Mouse (Mus musculus) embryonic facial prominence, embryonic 12.5 days (tissue): ENCODE data around the gene Ncaph. TPM values are rescaled to one million over a fixed set of nuclear protein-coding genes. Genes with fewer than 3 reads are reported as not detected.
A peak's percentile ranks its signal among the peaks of the same experiment; 100 is the strongest.
"Not testable (repeated sequence)": the region's sequence is repeated elsewhere in the genome, so short reads cannot be mapped to it uniquely, and the experiment has no call there.

Source experiments
- ATAC-seq: fragments of 200-750 bp; cut with Nextera tagmentation; 2 replicates; pipeline ENCODE4 v1.8.0; 2017; ENCODE audit not compliant: insufficient number of reproducible peaks, insufficient read depth, low FRiP score, low TSS enrichment
- H3K27ac ChIP-seq: fragments of 300-500 bp; sonication (generic); 2 replicates; pipeline ENCODE4 v1.5.1; 2016; ENCODE audit warnings: mild to moderate bottlenecking
- H3K27me3 ChIP-seq: fragments of 300-500 bp; sonication (generic); 2 replicates; pipeline ENCODE4 v1.6.1; 2016; ENCODE audit warnings: mild to moderate bottlenecking, moderate library complexity
- H3K36me3 ChIP-seq: fragments of 300-500 bp; sonication (generic); 2 replicates; pipeline ENCODE4 v1.6.1; 2016; ENCODE audit warnings: mild to moderate bottlenecking
- H3K4me1 ChIP-seq: fragments of 300-500 bp; sonication (generic); 2 replicates; pipeline ENCODE4 v1.6.1; 2016
- H3K4me2 ChIP-seq: fragments of 300-500 bp; sonication (generic); replicated peaks from 2 replicates; pipeline ENCODE4 v1.6.1; 2016; ENCODE audit warnings: mild to moderate bottlenecking, moderate library complexity
- H3K4me3 ChIP-seq: fragments of 300-500 bp; sonication (generic); 2 replicates; pipeline ENCODE4 v1.5.1; 2016; ENCODE audit warnings: mild to moderate bottlenecking
- H3K9ac ChIP-seq: fragments of 300-500 bp; sonication (generic); 2 replicates; pipeline ENCODE4 v1.6.1; 2016; ENCODE audit warnings: mild to moderate bottlenecking, moderate library complexity
- H3K9me3 ChIP-seq: fragments of 300-500 bp; sonication (generic); 2 replicates; pipeline ENCODE4 v1.6.1; 2016; ENCODE audit warnings: mild to moderate bottlenecking, moderate library complexity
- WGBS: fragments of 180-500 bp; shearing (Covaris S2); methylation state at CpG from one replicate; pipeline ENCODE4 v1.1.7; 2016; 5-methylcytosine and 5-hydroxymethylcytosine counted together
- polyA plus RNA-seq: library from polyadenylated mRNA; unstranded; fragments of >200 nt; fragmentation: Nextera tagmentation; extraction: Ambion mirVana; gene quantifications from 2 replicates; pipeline ENCODE4 v1.2.1, GENCODE M21; 2016

The Ncaph gene
- polyA plus RNA-seq, 1 experiment from 2014 or later = 96.2 TPM

DNA sequence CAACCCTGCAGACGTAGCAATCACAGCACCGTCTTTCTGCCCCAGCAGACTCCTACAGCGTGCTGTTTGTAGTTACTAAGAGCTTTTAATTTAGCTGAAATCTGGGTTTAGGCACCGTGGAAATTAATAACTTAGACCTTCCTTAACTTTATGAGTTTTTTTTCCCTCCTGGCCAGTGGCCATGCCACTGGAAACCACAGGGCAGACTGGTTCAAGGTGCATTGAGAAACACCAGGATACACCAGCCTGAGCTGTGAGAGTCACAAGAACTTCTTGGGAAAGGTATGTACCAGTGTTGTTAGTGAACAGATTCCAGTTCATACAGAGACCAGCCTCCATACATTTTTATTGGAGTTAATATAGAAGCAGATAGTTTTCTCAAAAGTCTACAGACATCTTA, 4.7 kb upstream of the Ncaph start:
- Histone ChIP-seq H3K4me2 (no peak overlapping the region), H3K36me3 (peaks cover 24% of the 10 kb centered on the region), H3K9me3 (no peaks in the 10 kb centered on the region), H3K4me1 (peaks cover 23% of the 10 kb centered on the region), H3K27me3 (no peaks in the 10 kb centered on the region), H3K4me3 (no peak overlapping the region), H3K9ac (no peak overlapping the region), H3K27ac (0 out of 2 replicates have a peak overlapping the region, but pooled peaks have one; percentile 65)
- ATAC-seq = no peak
- 88% methylated on average over 4 of the region's 4 CpGs for WGBS

DNA sequence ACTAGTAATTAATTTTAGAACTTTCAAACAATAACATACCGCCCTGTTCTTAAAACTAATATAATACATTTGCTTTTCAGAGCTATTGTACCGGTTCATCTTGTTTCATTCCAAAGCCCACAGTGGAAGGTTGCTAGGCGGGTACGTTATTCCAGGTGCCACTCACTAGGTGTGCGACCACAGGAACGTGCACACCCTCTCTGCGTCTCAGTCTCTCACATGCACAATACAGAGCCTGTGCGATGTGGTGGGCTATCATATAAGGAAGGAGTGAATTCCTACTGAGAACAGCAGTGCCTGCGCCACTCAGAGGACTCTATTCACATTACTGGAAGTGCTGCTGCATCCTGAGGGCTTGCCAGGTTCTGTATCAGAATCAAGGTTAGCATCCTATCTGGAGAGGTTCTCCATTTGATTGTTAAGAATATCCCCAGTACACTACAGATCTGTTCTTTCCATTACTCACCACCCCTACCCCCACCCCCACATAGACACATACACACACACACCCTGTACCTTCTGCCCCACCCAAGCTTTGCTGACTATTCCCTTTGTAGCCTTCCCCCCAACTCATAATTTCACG, 4.2 kb upstream of the Ncaph start:
- Histone ChIP-seq H3K4me1 (peaks cover 22% of the 10 kb centered on the region), H3K27me3 (no peaks in the 10 kb centered on the region), H3K27ac (peak overlapping the region; percentile 65; the same call in 1 of the 2 replicates), H3K36me3 (peaks cover 24% of the 10 kb centered on the region), H3K9me3 (no peaks in the 10 kb centered on the region), H3K4me2 (no peak overlapping the region), H3K9ac (no peak overlapping the region), H3K4me3 (no peak overlapping the region)
- no peak for ATAC-seq
- WGBS = 82% methylated on average over 10 of the region's 10 CpGs

DNA sequence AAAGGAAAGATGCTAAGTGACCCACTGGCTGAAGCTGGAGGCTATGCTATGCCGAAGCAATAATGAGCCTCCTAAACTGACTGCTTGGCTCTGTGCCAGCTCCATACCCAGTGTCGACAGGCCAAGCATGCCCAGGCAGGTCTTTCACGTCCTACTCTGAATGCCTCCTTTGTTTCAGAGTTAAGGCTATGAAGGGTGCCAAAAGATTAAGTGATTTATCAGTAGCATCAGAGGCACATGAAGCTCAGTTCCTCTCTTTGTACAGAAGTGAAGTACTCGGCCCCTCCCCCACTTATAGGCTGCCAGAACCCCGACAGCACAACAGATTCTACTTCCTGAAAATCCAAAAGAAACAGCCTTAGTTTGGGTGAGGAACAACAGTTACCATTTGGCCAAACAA, 3.2 kb upstream of the Ncaph start:
- Histone ChIP-seq H3K36me3 (peaks cover 24% of the 10 kb centered on the region), H3K9me3 (no peaks in the 10 kb centered on the region), H3K4me3 (no peak overlapping the region), H3K27ac (peak overlapping the region; percentile 65; the same call in 1 of the 2 replicates), H3K9ac (no peak overlapping the region), H3K27me3 (no peaks in the 10 kb centered on the region), H3K4me2 (0 out of 2 replicates have a peak overlapping the region, but pooled peaks have one; percentile 2), H3K4me1 (peaks cover 24% of the 10 kb centered on the region)
- ATAC-seq = peak; percentile 18; the same call in 1 of the 2 replicates
- WGBS = 14% methylated on average over 5 of the region's 5 CpGs

DNA sequence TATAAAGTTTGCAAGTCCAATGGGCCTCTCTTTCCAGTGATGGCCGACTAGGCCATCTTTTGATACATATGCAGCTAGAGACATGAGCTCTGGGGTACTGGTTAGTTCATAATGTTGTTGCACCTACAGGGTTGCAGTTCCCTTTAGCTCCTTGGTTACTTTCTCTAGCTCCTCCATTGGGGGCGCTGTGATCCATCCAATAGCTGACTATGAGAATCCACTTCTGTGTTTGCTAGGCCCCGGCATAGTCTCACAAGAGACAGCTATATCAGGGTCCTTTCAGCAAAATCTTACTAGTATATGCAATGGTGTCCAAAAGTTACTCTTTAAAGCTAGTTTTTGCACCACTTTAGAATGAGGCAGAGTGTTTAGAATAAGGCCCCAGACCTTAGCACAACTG, 1.5 kb upstream of the Ncaph start:
- ATAC-seq = not testable (repeated sequence)

DNA sequence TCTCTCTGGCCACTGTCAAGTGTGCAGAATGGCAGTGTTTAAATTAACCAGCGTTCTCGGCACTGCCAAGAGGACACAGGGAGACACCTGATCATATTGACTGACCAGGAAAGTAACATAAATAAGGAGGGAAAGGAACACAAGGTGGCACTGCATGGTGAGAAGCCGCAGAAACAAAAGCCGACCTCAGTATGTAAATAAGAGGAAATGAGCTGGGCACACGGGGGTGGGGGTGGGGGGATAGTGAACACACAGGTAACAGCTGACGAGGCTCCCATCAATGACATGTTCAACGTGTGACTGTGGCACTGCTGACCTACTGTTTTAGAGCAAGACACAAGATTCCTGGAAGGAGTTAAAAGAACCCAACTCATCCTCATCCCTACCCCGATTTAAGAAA, 2.4 kb downstream of the Ncaph start:
- Histone ChIP-seq H3K9ac (no peak overlapping the region), H3K27me3 (no peaks in the 10 kb centered on the region), H3K27ac (no peak overlapping the region), H3K4me3 (no peak overlapping the region), H3K36me3 (peaks cover 13% of the 10 kb centered on the region; the same call in 1 of the 2 replicates), H3K4me2 (no peak overlapping the region; the same call in 1 of the 2 replicates), H3K9me3 (no peaks in the 10 kb centered on the region), H3K4me1 (peaks cover 21% of the 10 kb centered on the region)
- WGBS = 79% methylated on average over 8 of the region's 8 CpGs
- no peak for ATAC-seq

More for the DNA sequence above, 1.5 kb upstream of the Ncaph start:
- not testable (repeated sequence) for H3K27me3 ChIP-seq, H3K4me3 ChIP-seq, H3K36me3 ChIP-seq, H3K4me2 ChIP-seq, H3K9ac ChIP-seq, H3K27ac ChIP-seq, H3K9me3 ChIP-seq
- H3K4me1 ChIP-seq = peaks cover 32% of the 10 kb centered on the region
- WGBS = 52% methylated on average over 3 of the region's 3 CpGs

DNA sequence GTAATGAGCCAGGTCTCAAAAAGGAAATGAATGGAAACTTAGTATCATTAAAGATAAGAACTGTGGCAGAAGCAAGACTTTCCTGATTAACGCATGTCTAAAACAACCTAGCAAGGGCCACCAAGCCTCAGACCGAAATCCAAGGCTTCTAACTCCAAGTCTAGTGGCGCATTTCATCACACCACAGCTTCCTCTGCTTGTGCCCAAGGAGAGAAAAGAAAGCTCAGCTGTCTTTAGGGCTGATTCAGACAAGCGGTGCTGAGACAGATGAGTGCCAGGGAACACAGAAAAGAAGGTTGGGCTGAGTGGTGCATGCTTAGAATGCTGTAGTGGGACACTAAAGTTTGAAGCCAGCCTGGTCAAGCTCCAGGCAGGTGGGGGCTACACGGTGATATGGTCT, 4.8 kb downstream of the Ncaph start:
- Histone ChIP-seq H3K27ac (no peak overlapping the region), H3K9ac (no peak overlapping the region), H3K4me3 (no peak overlapping the region), H3K36me3 (peaks cover 35% of the 10 kb centered on the region), H3K27me3 (no peaks in the 10 kb centered on the region), H3K4me2 (no peak overlapping the region), H3K4me1 (peaks cover 21% of the 10 kb centered on the region), H3K9me3 (no peaks in the 10 kb centered on the region)
- 89% methylated on average over 5 of the region's 5 CpGs for WGBS
- ATAC-seq = no peak

DNA sequence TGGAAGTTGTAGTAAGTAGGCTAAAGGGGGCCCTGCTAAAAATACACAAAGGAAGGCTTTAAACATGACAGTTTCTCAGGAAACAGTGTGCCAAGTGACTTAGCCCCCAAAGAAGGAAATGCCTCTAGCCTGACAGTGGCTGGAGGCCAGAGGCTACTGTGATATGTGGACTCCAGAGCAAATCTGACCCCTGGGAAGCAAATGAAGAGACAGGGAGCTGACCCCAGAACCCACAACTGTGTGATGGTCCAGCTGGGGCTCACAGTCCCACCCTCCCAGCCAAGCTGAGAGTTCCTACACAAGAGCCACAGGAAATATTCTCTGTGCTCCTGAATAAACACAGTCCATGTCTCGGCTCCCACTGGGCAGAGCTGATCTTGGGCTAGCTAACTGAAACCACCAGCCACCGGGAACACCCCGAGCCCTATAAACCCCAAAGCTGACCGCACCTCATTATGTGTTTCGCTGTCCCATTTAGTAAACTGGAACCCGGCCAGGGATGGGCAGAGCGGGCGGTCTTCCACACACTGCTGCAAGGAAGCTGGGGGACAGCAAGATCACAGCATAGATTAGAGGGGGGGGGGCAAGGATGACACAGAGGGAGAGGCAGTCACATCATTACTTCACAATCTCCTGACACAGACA, 12.0 kb downstream of the Ncaph start:
- Histone ChIP-seq H3K27me3 (no peaks in the 10 kb centered on the region), H3K4me1 (no peaks in the 10 kb centered on the region), H3K36me3 (peaks cover 87% of the 10 kb centered on the region), H3K4me3 (no peak overlapping the region), H3K9me3 (no peaks in the 10 kb centered on the region), H3K27ac (no peak overlapping the region), H3K9ac (no peak overlapping the region), H3K4me2 (no peak overlapping the region)
- no peak for ATAC-seq
- 87% methylated on average over 8 of the region's 8 CpGs for WGBS

DNA sequence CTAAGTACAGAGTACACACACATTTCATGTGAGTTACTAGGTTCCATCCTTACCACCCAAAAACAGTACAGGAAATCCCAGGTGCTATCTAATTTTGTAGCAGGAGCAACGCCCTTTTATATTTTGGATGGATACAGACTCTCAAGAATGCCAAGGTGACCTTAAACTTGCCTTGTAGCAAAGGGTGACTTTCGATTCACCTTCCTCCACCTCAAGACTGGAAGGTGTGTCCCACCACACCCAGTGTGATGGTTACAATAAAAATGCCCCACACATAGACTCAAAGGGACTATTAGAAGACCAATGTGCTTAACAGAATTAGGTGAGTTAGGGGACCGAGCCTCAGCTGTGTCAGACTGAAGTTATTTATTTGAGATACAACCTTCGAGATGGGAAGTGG, 24.8 kb downstream of the Ncaph start:
- H3K9ac ChIP-seq = no peak overlapping the region
- H3K36me3 ChIP-seq = peaks cover 79% of the 10 kb centered on the region
- WGBS = 87% methylated on average over 4 of the region's 4 CpGs
- H3K4me3 ChIP-seq = no peak overlapping the region
- no peaks in the 10 kb centered on the region for H3K27me3 ChIP-seq
- no peak overlapping the region for H3K4me2 ChIP-seq
- no peak overlapping the region for H3K27ac ChIP-seq
- ATAC-seq = no peak
- no peaks in the 10 kb centered on the region for H3K9me3 ChIP-seq
- H3K4me1 ChIP-seq = no peaks in the 10 kb centered on the region

DNA sequence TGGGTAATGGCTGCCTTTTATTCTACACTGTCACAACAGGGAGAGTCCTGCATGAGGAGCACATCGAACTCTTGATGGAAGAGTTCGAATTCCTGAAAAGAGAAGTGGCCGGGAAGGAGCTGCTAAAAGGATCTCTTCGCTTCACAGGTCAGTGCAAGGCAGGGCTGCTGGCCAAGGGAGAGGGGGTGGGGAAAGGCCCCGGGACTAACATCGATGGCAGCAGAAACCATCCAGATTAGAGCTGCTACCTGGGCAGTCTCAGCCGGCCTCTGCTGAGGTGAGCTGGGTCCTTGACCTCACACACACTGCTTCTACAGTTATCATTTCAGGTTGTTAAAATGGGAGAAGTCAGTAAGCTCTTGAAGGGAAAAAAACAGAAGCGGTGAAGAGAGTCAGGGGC, 41.8 kb downstream of the Ncaph start:
- no peak for ATAC-seq
- Histone ChIP-seq H3K27ac (no peak overlapping the region), H3K4me3 (no peak overlapping the region), H3K4me1 (no peaks in the 10 kb centered on the region), H3K27me3 (no peaks in the 10 kb centered on the region), H3K4me2 (no peak overlapping the region), H3K9ac (no peak overlapping the region), H3K36me3 (0 out of 2 replicates have a peak, but pooled peaks cover 3% of the 10 kb centered on the region), H3K9me3 (no peaks in the 10 kb centered on the region)
- 71% methylated on average over 8 of the region's 8 CpGs for WGBS

DNA sequence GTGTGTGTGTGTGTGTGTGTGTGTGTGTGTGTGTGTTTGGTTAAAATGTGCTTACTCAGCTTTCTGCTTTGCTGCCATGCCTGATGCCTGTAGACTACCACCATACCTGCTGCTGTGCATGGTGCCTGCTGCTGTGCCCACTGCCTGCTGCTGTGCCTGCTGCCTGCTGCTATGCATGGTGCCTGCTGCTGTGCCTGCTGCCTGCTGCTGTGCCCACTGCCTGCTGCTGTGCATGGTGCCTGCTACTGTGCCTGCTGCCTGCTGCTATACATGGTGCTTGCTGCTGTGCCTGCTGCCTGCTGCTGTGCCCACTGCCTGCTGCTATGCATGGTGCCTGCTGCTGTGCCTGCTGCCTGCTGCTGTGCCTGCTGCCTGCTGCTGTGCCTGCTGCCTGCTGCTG, 43.6 kb downstream of the Ncaph start:
- not testable (repeated sequence) for H3K36me3 ChIP-seq, H3K4me2 ChIP-seq, ATAC-seq, H3K9ac ChIP-seq, H3K27me3 ChIP-seq, H3K9me3 ChIP-seq, H3K4me1 ChIP-seq, H3K27ac ChIP-seq, H3K4me3 ChIP-seq

DNA sequence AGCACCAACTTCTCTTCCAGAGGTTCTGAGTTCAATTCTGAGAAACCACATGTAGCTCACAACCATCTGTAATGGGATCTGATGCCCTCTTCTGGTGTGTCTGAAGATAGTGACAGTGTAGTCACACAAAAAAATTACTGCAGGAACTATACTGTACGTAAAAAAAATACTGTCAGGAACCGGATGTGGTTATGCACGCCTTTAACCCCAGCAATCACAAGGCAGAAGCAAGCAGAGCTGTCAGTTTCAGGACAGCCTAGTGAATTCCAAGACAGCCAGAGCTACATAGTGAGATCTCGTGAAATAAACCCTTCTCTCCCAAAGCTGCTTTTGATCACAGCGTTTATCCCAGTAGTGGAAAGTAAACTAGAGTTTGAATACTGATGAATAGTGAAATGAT, 47.5 kb downstream of the Ncaph start:
- no peak overlapping the region for H3K9ac ChIP-seq
- no peaks in the 10 kb centered on the region for H3K4me1 ChIP-seq
- H3K27ac ChIP-seq = no peak overlapping the region
- H3K9me3 ChIP-seq = no peaks in the 10 kb centered on the region
- H3K27me3 ChIP-seq = no peaks in the 10 kb centered on the region
- H3K36me3 ChIP-seq = 0 out of 2 replicates have a peak, but pooled peaks cover 3% of the 10 kb centered on the region
- no peak overlapping the region for H3K4me3 ChIP-seq
- no peak for ATAC-seq
- no peak overlapping the region for H3K4me2 ChIP-seq
- 91% methylated on average over 5 of the region's 5 CpGs for WGBS

DNA sequence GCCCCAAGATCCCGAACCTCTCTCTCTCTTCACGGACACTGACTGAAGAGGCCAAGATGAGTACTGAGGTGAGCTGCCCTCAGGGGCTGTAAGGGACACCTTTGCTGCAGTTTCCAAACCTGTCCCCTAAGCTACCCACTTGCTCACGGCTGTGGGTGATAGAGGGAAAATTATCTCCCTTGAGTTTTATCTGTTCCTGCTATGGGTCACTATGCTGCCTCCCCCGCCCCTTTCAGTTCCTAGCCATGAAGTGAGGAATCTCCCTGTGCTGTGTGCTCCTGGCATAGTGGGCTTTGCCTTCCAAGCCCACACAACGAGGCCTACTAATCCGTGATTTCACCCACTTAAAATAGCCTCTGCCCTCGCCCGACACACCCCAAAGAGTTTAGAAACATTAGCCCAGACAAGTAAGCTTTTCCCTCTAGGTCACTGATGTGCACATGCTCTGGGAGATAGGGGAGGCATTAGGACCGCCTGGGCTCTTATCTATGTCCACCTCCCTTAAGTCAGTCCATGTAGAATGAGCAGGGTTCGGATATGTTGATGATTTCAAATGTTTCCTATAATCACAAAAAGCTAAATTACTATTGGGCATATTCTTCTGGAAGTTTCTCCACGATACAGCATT, 53.0 kb downstream of the Ncaph start:
- no peaks in the 10 kb centered on the region for H3K4me1 ChIP-seq
- no peaks in the 10 kb centered on the region for H3K9me3 ChIP-seq
- H3K36me3 ChIP-seq = no peaks in the 10 kb centered on the region
- ATAC-seq = no peak
- WGBS = 89% methylated on average over 11 of the region's 11 CpGs
- no peak overlapping the region for H3K27ac ChIP-seq
- no peak overlapping the region for H3K4me3 ChIP-seq
- no peak overlapping the region for H3K4me2 ChIP-seq
- no peaks in the 10 kb centered on the region for H3K27me3 ChIP-seq
- no peak overlapping the region for H3K9ac ChIP-seq
